23 mouse cellular contexts compared by ENCODE assay signal in genomic region chr10:93596641-93597040, GRCm38 (mm10). TPM values are rescaled to one million over a fixed set of nuclear protein-coding genes. Genes with fewer than 3 reads are reported as not detected.
"Had no signal": no experiment of that assay in that cellular context is flagged by ENCODE, and none has a peak within 500 bp of the region (broad histone marks: within the 10 kb centered on the region; RNA-seq: fewer than 3 reads in every experiment).

No protein-coding gene starts in this region.

- H3K9ac ChIP-seq: liver, embryonic 15.5 days; liver, postnatal 0 days; lung, embryonic 14.5 days; midbrain, embryonic 12.5 days; neural tube, embryonic 13.5 days; neural tube, embryonic 15.5 days had no signal

- H3K36me3 ChIP-seq: liver, embryonic 15.5 days; midbrain, embryonic 10.5 days; midbrain, embryonic 12.5 days; neural tube, embryonic 13.5 days; neural tube, embryonic 15.5 days had no signal

- H3K4me1 ChIP-seq: neural tube, embryonic 13.5 days had no signal

- H3K27me3 ChIP-seq: liver, embryonic 15.5 days had no signal

- H3K9me3 ChIP-seq: liver, embryonic 15.5 days; midbrain, embryonic 10.5 days; midbrain, embryonic 12.5 days; neural tube, embryonic 13.5 days; neural tube, embryonic 15.5 days had no signal

- H3K4me3 ChIP-seq: liver, embryonic 15.5 days; midbrain, embryonic 10.5 days; midbrain, embryonic 12.5 days; myocyte; neural tube, embryonic 13.5 days; neural tube, embryonic 15.5 days had no signal

- H3K27ac ChIP-seq: liver, embryonic 15.5 days; midbrain, embryonic 10.5 days; midbrain, embryonic 12.5 days; neural tube, embryonic 13.5 days; neural tube, embryonic 15.5 days had no signal

- DNase-seq: liver, postnatal 0 days; lung, embryonic 14.5 days; lung, postnatal 10 days; lung, postnatal 4 days; midbrain, embryonic 14.5 days; retina, postnatal 1 day; right cerebral cortex, adult 18-20 months; right cerebral cortex, postnatal 25 days; right cerebral cortex, postnatal 4 days; spleen, adult 18-20 months; thymus, adult 18-20 months; thymus, postnatal 14 days; thymus, postnatal 36 days had no signal

RNA-seq across cellular contexts. Expression of gene Ccdc38, which starts 56.2 kb away (rescaled TPM):
- total RNA-seq: megakaryocyte-erythroid progenitor cell, adult 5-6 weeks had no signal
- polyA plus RNA-seq: small intestine, adult 2 months had no signal

RNA-seq across cellular contexts. Expression of gene Amdhd1, which starts 56.8 kb away (rescaled TPM):
- total RNA-seq: megakaryocyte, adult 5-6 weeks; megakaryocyte-erythroid progenitor cell, adult 5-6 weeks had no signal
- polyA plus RNA-seq: midbrain, embryonic 12.5 days; midbrain, embryonic 14.5 days; midbrain, embryonic 16.5 days; neural tube, embryonic 13.5 days had no signal
